Mouse (Mus musculus) hindbrain, embryonic 11.5 days (tissue): Measurements from ENCODE around the gene Lmod1. TPM values are rescaled to one million over a fixed set of nuclear protein-coding genes. Genes with fewer than 3 reads are reported as not detected.

Experiments used
- ATAC-seq: fragments of 200-750 bp; cut with Nextera tagmentation; 2 replicates; pipeline ENCODE4 v1.8.0; 2017; ENCODE audit warnings: mild to moderate bottlenecking, moderate TSS enrichment, moderate library complexity; ENCODE audit not compliant: low FRiP score
- DNase-seq: peaks from one replicate; pipeline ENCODE4 v3.0.0-alpha.2; 2015; ENCODE audit warnings: low spot score
- H3K27ac ChIP-seq: fragments of 300-500 bp; sonication (generic); 2 replicates; pipeline ENCODE4 v1.5.1; 2014; ENCODE audit warnings: mild to moderate bottlenecking, low read depth, low read length
- H3K27me3 ChIP-seq: fragments of 300-500 bp; sonication (generic); 2 replicates; pipeline ENCODE4 v1.6.1; 2014; ENCODE audit warnings: mild to moderate bottlenecking, low read length, moderate library complexity, mixed read lengths; ENCODE audit not compliant: control insufficient read depth, insufficient read depth
- H3K36me3 ChIP-seq: fragments of 300-500 bp; sonication (generic); 2 replicates; pipeline ENCODE4 v1.6.1; 2014; ENCODE audit warnings: mild to moderate bottlenecking, low read length, moderate library complexity, mixed read lengths; ENCODE audit not compliant: control insufficient read depth, insufficient read depth
- H3K4me1 ChIP-seq: fragments of 300-500 bp; sonication (generic); replicated peaks from 2 replicates; pipeline ENCODE4 v1.6.1; 2014; ENCODE audit warnings: low read length, mixed read lengths; ENCODE audit not compliant: control insufficient read depth, insufficient read depth
- H3K4me2 ChIP-seq: fragments of 300-500 bp; sonication (generic); replicated peaks from 2 replicates; pipeline ENCODE4 v1.6.1; 2014; ENCODE audit warnings: mild to moderate bottlenecking, low read depth, low read length
- H3K4me3 ChIP-seq: fragments of 300-500 bp; sonication (generic); 2 replicates; pipeline ENCODE4 v1.5.1; 2014; ENCODE audit warnings: low read depth, low read length
- H3K9ac ChIP-seq: fragments of 300-500 bp; sonication (generic); 2 replicates; pipeline ENCODE4 v1.6.1; 2014; ENCODE audit warnings: low read depth, low read length
- H3K9me3 ChIP-seq: fragments of 300-500 bp; sonication (generic); 2 replicates; pipeline ENCODE4 v1.6.1; 2016; ENCODE audit warnings: low read length; ENCODE audit not compliant: control insufficient read depth
- WGBS: fragments of 180-500 bp; shearing (Covaris S2); extraction: QIAGEN DNeasy Blood & Tissue Kit; methylation state at CpG from one replicate; pipeline ENCODE4 v1.1.7; 2014; 5-methylcytosine and 5-hydroxymethylcytosine counted together
- polyA plus RNA-seq: library from polyadenylated mRNA; unstranded; fragments of >200 nt; fragmentation: Nextera tagmentation; extraction: Ambion mirVana; gene quantifications from 2 replicates; pipeline ENCODE4 v1.2.1, GENCODE M21; 2014

The Lmod1 gene
- polyA plus RNA-seq, 1 experiment from 2014 or later, result 0.32 TPM

DNA sequence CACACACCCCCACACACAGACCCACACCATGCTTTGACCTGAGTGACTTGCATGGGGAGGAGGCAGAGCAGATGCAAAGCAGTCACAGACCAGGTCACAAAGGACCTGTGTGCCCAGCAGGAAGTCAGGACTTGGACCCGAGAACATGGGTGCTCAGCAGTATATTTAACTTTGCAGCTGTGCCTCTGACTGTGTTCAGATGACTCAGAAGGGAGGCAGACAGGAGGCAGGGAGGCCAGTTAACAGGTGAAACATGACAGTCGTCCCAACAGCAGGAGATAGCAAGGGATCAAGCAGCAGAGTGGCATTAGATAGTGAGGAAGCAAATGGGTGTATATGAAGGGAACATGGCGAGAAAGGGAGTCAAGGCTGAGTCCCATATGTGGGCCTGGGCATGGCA lies 22.3 kb downstream of the Lmod1 start:
- Histone ChIP-seq H3K4me2 (no peak overlapping the region), H3K9me3 (no peaks in the 10 kb centered on the region), H3K9ac (no peak overlapping the region), H3K36me3 (no peaks in the 10 kb centered on the region), H3K4me3 (no peak overlapping the region), H3K27me3 (no peaks in the 10 kb centered on the region), H3K27ac (no peak overlapping the region), H3K4me1 (no peaks in the 10 kb centered on the region)
- ATAC-seq (no peak), DNase-seq (no peak)
- WGBS, result 69% methylated on average over 3 of the region's 3 CpGs

DNA sequence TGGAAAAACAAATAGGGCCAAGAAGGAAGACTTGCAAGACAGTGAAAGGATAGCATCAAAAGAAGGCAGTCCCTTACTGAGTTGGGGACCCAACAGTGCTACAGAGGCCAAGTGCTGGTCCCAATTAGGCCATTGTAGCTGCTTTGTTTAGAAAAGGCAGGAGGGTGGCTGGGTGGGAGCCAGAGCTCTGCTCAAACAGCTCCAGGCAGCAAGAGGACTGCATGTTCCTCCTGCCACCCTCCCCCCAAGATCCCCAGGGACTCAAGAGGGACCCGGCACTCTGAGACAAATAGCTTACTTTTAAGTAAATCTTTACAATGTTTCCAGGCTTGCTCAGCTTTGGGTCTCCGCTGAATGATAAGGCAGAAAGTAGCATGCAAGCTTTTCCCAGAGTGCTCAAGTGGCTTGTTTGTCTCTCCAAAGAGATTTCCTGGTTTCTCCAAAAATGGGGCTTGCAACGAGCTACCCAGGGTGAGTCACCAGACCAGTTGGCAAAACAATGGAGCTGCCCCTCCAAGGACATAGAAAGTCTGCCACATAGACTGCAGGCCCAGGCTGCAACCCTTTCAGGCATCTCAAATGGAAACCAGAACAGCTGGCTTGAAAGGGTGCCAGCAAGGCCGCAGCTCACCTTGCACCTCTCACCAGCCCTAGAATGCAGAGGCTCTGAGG lies 23.0 kb downstream of the Lmod1 start:
- H3K4me3 ChIP-seq, result no peak overlapping the region
- no peaks in the 10 kb centered on the region for H3K36me3 ChIP-seq
- no peak overlapping the region for H3K9ac ChIP-seq
- H3K27ac ChIP-seq, result no peak overlapping the region
- no peaks in the 10 kb centered on the region for H3K9me3 ChIP-seq
- no peaks in the 10 kb centered on the region for H3K27me3 ChIP-seq
- H3K4me2 ChIP-seq, result no peak overlapping the region
- 59% methylated on average over 4 of the region's 4 CpGs for WGBS
- ATAC-seq (no peak), DNase-seq (no peak)
- H3K4me1 ChIP-seq, result no peaks in the 10 kb centered on the region

- H3K9me3 ChIP-seq, result no peaks in the 10 kb centered on the region
- H3K9ac ChIP-seq, result no peak overlapping the region
- H3K4me2 ChIP-seq, result no peak overlapping the region
- no peak overlapping the region for H3K27ac ChIP-seq
- ATAC-seq, result no peak
- H3K4me3 ChIP-seq, result no peak overlapping the region
- 79% methylated on average over 3 of the region's 3 CpGs for WGBS
- H3K4me1 ChIP-seq, result no peaks in the 10 kb centered on the region
- no peaks in the 10 kb centered on the region for H3K36me3 ChIP-seq
- H3K27me3 ChIP-seq, result no peaks in the 10 kb centered on the region
- no peak for DNase-seq
Observed at GRCm38 (mm10) chr1:135351953-135352352, 27.3 kb downstream of the Lmod1 start.

GRCm38 (mm10) chr1:135359071-135359470 lies 34.5 kb downstream of the Lmod1 start:
- no peak overlapping the region for H3K4me3 ChIP-seq

DNA sequence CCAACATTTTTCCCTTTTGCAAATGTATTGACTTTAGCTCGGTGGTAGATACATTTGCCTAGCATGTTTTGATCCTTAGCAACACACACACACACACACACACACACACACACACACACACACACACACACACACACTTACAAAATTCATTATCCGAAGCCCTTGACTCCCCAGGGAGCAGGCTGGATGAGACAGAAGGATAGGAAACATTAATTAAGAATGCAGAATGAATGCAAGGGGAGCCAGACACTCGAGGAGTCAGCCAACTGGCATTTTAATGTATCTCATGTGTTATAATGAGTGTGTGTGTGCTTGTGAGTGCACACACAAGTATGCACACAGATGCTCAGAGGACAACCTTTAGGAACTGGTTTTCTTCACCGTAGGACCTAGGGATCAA lies 36.9 kb downstream of the Lmod1 start:
- DNase-seq (no peak), ATAC-seq (no peak)
- H3K36me3 ChIP-seq, result no peaks in the 10 kb centered on the region
- no peak overlapping the region for H3K27ac ChIP-seq
- H3K4me2 ChIP-seq, result no peak overlapping the region
- no peaks in the 10 kb centered on the region for H3K9me3 ChIP-seq
- 82% methylated on average over 4 of the region's 4 CpGs for WGBS
- no peaks in the 10 kb centered on the region for H3K4me1 ChIP-seq
- H3K4me3 ChIP-seq, result no peak overlapping the region
- no peak overlapping the region for H3K9ac ChIP-seq
- no peaks in the 10 kb centered on the region for H3K27me3 ChIP-seq

More at GRCm38 (mm10) chr1:135359071-135359470, 34.5 kb downstream of the Lmod1 start:
- no peak for ATAC-seq
- Histone ChIP-seq H3K4me1 (no peaks in the 10 kb centered on the region), H3K9ac (no peak overlapping the region), H3K27ac (no peak overlapping the region), H3K27me3 (no peaks in the 10 kb centered on the region), H3K4me2 (no peak overlapping the region), H3K36me3 (no peaks in the 10 kb centered on the region), H3K9me3 (no peaks in the 10 kb centered on the region)
- WGBS, result 32% methylated on average over 2 of the region's 2 CpGs
- DNase-seq, result no peak

DNA sequence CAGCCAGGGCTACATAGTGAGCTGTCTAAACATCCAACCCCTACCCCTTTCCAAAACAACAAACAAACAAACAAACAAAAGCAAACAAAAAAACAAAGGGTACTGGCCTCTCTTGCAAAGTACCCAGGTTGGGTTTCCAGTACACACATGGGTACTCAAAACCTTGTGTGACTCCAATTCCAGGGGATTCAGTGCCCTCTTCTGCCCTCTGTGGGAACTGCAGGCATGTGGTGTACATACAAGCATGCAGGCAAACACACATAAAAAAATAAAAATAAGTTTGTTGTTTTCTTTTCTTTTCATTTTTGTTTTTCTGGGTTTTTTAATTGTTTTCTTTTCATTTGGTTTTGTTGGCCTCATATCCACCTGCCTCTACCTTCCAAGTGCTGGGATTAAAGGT lies 37.5 kb downstream of the Lmod1 start:
- Histone ChIP-seq H3K27me3 (no peaks in the 10 kb centered on the region), H3K27ac (no peak overlapping the region), H3K9me3 (no peaks in the 10 kb centered on the region), H3K4me1 (no peaks in the 10 kb centered on the region), H3K4me2 (no peak overlapping the region), H3K4me3 (no peak overlapping the region), H3K9ac (no peak overlapping the region), H3K36me3 (no peaks in the 10 kb centered on the region)
- ATAC-seq (no peak), DNase-seq (no peak)

DNA sequence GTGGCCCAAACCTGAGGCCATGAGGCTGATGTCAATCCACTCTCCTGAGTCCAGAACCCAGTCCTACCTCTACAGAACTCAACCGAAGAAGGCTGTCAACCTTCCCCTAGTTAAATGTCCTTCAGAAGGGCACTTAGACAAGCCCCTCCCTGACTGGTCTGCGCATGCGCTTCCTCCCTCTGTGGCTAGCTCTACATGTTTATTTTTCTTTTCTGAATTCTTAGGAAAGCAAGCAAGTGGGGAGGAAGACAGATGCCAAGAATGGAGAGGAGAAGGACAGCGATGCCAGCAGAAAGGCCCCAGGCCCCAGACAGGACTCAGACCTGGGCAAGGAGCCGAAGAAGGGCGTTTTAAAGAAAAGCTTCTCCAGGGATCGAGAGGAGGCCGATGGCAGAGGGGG lies 38.8 kb downstream of the Lmod1 start:
- Histone ChIP-seq H3K4me1 (no peaks in the 10 kb centered on the region), H3K9me3 (no peaks in the 10 kb centered on the region), H3K27me3 (no peaks in the 10 kb centered on the region), H3K4me3 (no peak overlapping the region), H3K27ac (no peak overlapping the region), H3K9ac (no peak overlapping the region), H3K36me3 (no peaks in the 10 kb centered on the region), H3K4me2 (no peak overlapping the region)
- DNase-seq (no peak), ATAC-seq (no peak)
- WGBS, result 85% methylated on average over 8 of the region's 8 CpGs

- H3K27ac ChIP-seq, result no peak overlapping the region
- no peak overlapping the region for H3K4me3 ChIP-seq
- H3K27me3 ChIP-seq, result 0 out of 2 replicates have a peak, but pooled peaks cover 3% of the 10 kb centered on the region
- H3K9ac ChIP-seq, result no peak overlapping the region
- H3K4me2 ChIP-seq, result no peak overlapping the region
- ATAC-seq (no peak), DNase-seq (no peak)
- no peaks in the 10 kb centered on the region for H3K9me3 ChIP-seq
- H3K36me3 ChIP-seq, result no peaks in the 10 kb centered on the region
- no peaks in the 10 kb centered on the region for H3K4me1 ChIP-seq
Observed at GRCm38 (mm10) chr1:135366380-135366779, 41.8 kb downstream of the Lmod1 start.

DNA sequence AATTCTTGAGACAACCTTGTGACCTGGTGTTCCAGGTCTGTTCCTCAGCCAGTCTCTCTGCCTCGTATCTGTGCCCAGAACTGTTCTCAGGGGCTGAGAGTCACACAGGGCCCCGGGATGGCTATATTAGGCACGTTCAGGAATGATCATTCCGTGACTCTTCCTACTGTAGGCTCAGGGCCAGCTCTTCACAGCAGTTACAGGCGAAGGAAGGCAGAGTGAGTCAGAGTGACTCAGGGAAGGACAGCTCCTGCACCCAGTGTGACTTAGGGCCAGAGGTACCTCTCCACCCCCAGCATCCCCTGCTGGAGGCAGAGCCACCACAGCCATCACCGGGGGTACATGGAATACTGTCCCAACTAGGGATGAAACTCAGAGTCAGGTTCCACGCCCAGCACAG lies 42.4 kb downstream of the Lmod1 start:
- WGBS, result 88% methylated on average over 7 of the region's 7 CpGs
- no peak for DNase-seq

More for the DNA sequence above, 42.4 kb downstream of the Lmod1 start:
- Histone ChIP-seq H3K27ac (no peak overlapping the region), H3K9ac (no peak overlapping the region), H3K36me3 (no peaks in the 10 kb centered on the region), H3K9me3 (no peaks in the 10 kb centered on the region), H3K4me1 (no peaks in the 10 kb centered on the region), H3K4me2 (no peak overlapping the region), H3K4me3 (no peak overlapping the region), H3K27me3 (0 out of 2 replicates have a peak, but pooled peaks cover 3% of the 10 kb centered on the region)
- ATAC-seq, result no peak
